Mouse (Mus musculus) ES-Bruce4 (cell line): ENCODE measurements around the gene Rragd. TPM values are rescaled to one million over a fixed set of nuclear protein-coding genes. Genes with fewer than 3 reads are reported as not detected.
A peak's percentile ranks its signal among the peaks of the same experiment; 100 is the strongest.

Source experiments
- H3K27ac ChIP-seq: 2 replicates; pipeline ENCODE4 v1.5.1; 2012; ENCODE audit warnings: low read length, inconsistent platforms; ENCODE audit not compliant: insufficient read depth
- H3K27me3 ChIP-seq: 2 replicates; pipeline ENCODE4 v1.6.1; 2012; ENCODE audit warnings: mild to moderate bottlenecking, low read length, inconsistent platforms; ENCODE audit not compliant: control insufficient read depth, poor library complexity, insufficient read depth, severe bottlenecking
- H3K36me3 ChIP-seq: 2 replicates; pipeline ENCODE4 v1.6.1; 2012; ENCODE audit warnings: inconsistent platforms, mild to moderate bottlenecking, low read length, moderate library complexity; ENCODE audit not compliant: control insufficient read depth, poor library complexity, insufficient read depth, severe bottlenecking
- H3K4me1 ChIP-seq: one replicate; pipeline ENCODE4 v1.8.1; 2011; ENCODE audit warnings: low read length; ENCODE audit not compliant: control insufficient read depth, insufficient read depth
- H3K4me3 ChIP-seq: 2 replicates; pipeline ENCODE4 v1.5.1; 2011; ENCODE audit warnings: low read depth, mild to moderate bottlenecking, low read length
- H3K9ac ChIP-seq: 2 replicates; pipeline ENCODE4 v1.6.1; 2012; ENCODE audit warnings: low read depth, mild to moderate bottlenecking, inconsistent platforms; ENCODE audit not compliant: poor library complexity, severe bottlenecking
- H3K9me3 ChIP-seq: replicated peaks from 2 replicates; pipeline ENCODE4 v1.6.1; 2012; ENCODE audit warnings: mild to moderate bottlenecking, low read length, inconsistent platforms; ENCODE audit not compliant: control insufficient read depth, poor library complexity, insufficient read depth, severe bottlenecking
- CTCF ChIP-seq: IDR thresholded peaks from one replicate; pipeline ENCODE4 v1.8.1; 2011; ENCODE audit warnings: low read depth, low read length
- EP300 ChIP-seq: IDR thresholded peaks from 2 replicates; pipeline ENCODE4 v1.6.1; 2011; ENCODE audit warnings: low read depth, low read length; ENCODE audit not compliant: insufficient read depth
- POLR2A ChIP-seq: IDR thresholded peaks from one replicate; pipeline ENCODE4 v1.8.1; 2011; ENCODE audit warnings: low read length; ENCODE audit not compliant: insufficient read depth
- polyA plus RNA-seq: library from polyadenylated mRNA; stranded (reverse); fragments of >200 nt; gene quantifications from 2 replicates; pipeline ENCODE4 v1.2.4, GENCODE M21; 2011; ENCODE audit warnings: low read depth; ENCODE audit not compliant: missing spikeins, insufficient read depth, insufficient read length

The Rragd gene
- polyA plus RNA-seq, result 27.0 and 27.2 TPM in 2 replicates

DNA sequence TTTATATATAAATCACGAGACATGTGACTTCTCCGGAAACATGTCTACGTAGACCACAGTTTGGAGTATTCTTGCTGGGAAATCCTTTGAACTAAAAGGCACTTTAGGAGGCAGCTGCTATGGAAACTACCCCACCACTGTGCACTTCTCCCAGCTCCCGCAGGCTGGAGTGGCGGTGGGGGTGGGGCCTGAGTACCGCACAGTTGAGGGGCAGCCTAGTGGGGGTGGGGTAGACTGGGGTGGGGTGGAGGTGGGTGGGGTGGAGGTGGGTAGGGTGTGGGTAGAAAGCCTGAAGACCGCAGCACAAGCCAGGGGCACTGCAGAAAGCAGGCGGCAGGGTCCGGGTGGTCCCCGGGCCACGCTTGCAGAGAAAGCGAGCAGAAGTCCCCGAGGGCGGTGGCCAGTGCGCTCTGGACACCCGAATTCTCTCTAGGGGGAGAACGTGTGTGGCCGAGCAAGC lies at the start of gene Rragd:
Rragd (plus strand) TSS at position 322 of the 460 bp plus-strand sequence.
- TF ChIP-seq POLR2A (no peak), EP300 (no peak), CTCF (no peak)
- H3K27ac ChIP-seq, result no peak within 1 kb of the TSS

GRCm38 (mm10) chr4:32936762-32937341 lies 46.0 kb upstream of the Rragd start:
- Histone ChIP-seq H3K36me3 (no peaks in the 10 kb centered on the region), H3K4me3 (no peak overlapping the region), H3K9ac (no peak overlapping the region), H3K27me3 (no peaks in the 10 kb centered on the region), H3K4me1 (peaks cover 8% of the 10 kb centered on the region), H3K27ac (0 out of 2 replicates have a peak overlapping the region, but pooled peaks have one; percentile 4), H3K9me3 (no peaks in the 10 kb centered on the region)
- no peak for TF ChIP-seq POLR2A
- TF ChIP-seq CTCF, result no peak
- TF ChIP-seq EP300, result no peak

More for the DNA sequence above, at the start of gene Rragd:
- no peaks in the 10 kb centered on the region for H3K36me3 ChIP-seq
- peaks cover 3% of the 10 kb centered on the region for H3K4me1 ChIP-seq
- peak within 1 kb of the TSS; percentile 69 for H3K9ac ChIP-seq
- no peaks in the 10 kb centered on the region for H3K9me3 ChIP-seq
- peak within 1 kb of the TSS; percentile 93 for H3K4me3 ChIP-seq
- no peaks in the 10 kb centered on the region; the same call in 1 of the 2 replicates for H3K27me3 ChIP-seq

DNA sequence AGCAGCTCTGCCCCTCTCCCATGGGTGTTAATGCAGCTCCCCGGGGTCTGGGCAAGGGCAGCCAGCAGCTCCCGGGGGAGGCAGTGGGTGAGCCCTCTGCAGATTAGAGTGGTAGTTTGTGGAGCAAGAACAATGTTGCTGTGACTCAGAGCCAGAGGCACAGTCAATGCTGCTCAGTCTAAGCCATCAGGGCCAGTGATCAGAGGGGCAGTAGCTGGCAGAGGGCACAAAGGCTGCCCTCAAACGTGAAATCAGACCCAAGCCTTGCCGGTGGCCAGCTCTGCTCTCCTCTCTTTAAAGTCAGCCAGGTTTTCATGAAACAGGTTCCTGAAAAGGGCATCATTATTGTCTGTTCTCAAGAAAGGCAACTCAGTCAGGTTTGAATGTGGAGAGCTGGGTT lies 43.3 kb upstream of the Rragd start:
- Histone ChIP-seq H3K4me3 (no peak overlapping the region), H3K36me3 (no peaks in the 10 kb centered on the region), H3K4me1 (peaks cover 2% of the 10 kb centered on the region), H3K9me3 (no peaks in the 10 kb centered on the region), H3K9ac (no peak overlapping the region), H3K27ac (no peak overlapping the region), H3K27me3 (no peaks in the 10 kb centered on the region)
- no peak for TF ChIP-seq POLR2A
- TF ChIP-seq CTCF, result no peak
- no peak for TF ChIP-seq EP300

DNA sequence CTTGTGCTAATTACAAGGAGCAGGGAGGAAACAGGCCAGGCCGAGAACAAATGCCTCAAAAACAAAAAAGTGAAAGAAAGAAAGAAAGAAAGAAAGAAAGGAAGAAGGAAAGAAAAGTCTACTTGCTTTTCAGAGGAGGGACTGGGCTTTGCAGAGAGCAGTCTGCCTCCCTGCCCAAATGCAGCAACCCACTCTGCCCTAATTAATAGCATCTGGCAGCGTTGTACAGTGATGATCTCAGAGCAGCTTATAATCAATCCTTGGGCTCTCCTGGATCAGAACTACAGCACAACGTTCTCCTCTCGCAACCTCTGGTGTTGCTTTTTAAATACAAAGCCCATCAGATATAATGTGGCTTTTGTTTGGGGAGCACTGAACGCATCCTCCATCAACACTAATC lies 42.9 kb upstream of the Rragd start:
- Histone ChIP-seq H3K36me3 (no peaks in the 10 kb centered on the region), H3K9me3 (no peaks in the 10 kb centered on the region), H3K9ac (no peak overlapping the region), H3K4me3 (no peak overlapping the region), H3K27me3 (no peaks in the 10 kb centered on the region), H3K27ac (no peak overlapping the region), H3K4me1 (peaks cover 2% of the 10 kb centered on the region)
- no peak for TF ChIP-seq POLR2A
- no peak for TF ChIP-seq EP300
- no peak for TF ChIP-seq CTCF

DNA sequence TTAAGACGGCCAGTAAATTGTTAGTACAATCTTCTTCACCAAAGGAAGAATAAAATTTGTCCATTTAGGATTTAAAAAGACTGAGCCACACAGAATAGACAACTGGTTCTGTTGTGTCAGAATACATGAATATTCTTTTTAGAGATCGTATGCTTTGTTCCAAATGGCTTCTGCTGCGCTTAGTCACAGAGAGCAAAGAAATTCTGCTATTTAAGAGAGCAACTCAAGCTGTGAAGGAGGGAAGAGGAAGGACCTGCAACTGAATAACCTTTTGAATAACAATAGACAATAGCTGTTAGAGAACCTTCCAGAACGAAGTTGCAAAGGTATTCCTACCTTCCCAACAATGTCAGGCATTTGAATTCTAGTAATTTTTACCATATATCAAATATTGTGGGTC lies 41.9 kb upstream of the Rragd start:
- Histone ChIP-seq H3K27ac (0 out of 2 replicates have a peak overlapping the region, but pooled peaks have one; percentile 31), H3K4me3 (no peak overlapping the region), H3K27me3 (no peaks in the 10 kb centered on the region), H3K4me1 (peaks cover 2% of the 10 kb centered on the region), H3K36me3 (no peaks in the 10 kb centered on the region), H3K9me3 (no peaks in the 10 kb centered on the region), H3K9ac (no peak overlapping the region)
- TF ChIP-seq EP300 (no peak), POLR2A (no peak), CTCF (no peak)

DNA sequence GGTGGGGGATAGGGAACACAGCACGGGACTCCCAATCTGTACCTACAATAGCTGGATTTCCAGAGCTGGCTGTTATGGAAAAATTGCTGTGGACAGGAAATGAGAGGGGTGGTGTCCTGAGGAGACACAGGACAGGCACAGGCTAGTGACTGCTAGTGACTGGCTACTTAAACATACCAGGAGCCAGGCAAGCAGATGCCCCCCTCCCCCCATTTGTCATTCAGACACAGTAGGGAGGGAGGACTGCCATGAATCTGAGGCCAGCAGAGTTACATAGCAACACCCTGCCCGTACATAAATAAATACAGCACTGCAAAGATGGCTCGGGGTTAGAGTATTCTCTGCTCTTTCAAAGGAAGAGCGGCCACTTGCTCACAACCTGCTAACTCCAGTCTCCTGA lies 35.2 kb upstream of the Rragd start:
- H3K36me3 ChIP-seq, result no peaks in the 10 kb centered on the region
- H3K9ac ChIP-seq, result no peak overlapping the region
- H3K27ac ChIP-seq, result no peak overlapping the region
- H3K4me1 ChIP-seq, result peaks cover 1% of the 10 kb centered on the region
- no peaks in the 10 kb centered on the region for H3K27me3 ChIP-seq
- H3K4me3 ChIP-seq, result no peak overlapping the region
- TF ChIP-seq CTCF (no peak), EP300 (no peak), POLR2A (no peak)
- H3K9me3 ChIP-seq, result no peaks in the 10 kb centered on the region
